Mouse (Mus musculus) adrenal gland, postnatal 36 days (tissue): Measurements from ENCODE around the gene Hdac4. TPM values are rescaled to one million over a fixed set of nuclear protein-coding genes. Genes with fewer than 3 reads are reported as not detected.

ENCODE experiments used
- DNase-seq, 2 experiments: peaks; one replicate each; pipeline ENCODE4 v3.0.0; 2021; ENCODE audit warnings: mixed read lengths in 1 of 2
- total RNA-seq, 2 experiments: library from RNA; stranded (reverse); gene quantifications; 2 replicates each; pipeline ENCODE4 v1.2.3; 2021

Hdac4 gene
- total RNA-seq, 2 experiments from 2014 or later, result 76.9 to 97.4 TPM

GRCm38 (mm10) chr1:92130470-92131100 lies 64.9 kb downstream of the Hdac4 start:
- peak; percentile 73 to 77 for DNase-seq

- no peak for DNase-seq
Measured at GRCm38 (mm10) chr1:92129751-92130150, 65.7 kb downstream of the Hdac4 start.

DNA sequence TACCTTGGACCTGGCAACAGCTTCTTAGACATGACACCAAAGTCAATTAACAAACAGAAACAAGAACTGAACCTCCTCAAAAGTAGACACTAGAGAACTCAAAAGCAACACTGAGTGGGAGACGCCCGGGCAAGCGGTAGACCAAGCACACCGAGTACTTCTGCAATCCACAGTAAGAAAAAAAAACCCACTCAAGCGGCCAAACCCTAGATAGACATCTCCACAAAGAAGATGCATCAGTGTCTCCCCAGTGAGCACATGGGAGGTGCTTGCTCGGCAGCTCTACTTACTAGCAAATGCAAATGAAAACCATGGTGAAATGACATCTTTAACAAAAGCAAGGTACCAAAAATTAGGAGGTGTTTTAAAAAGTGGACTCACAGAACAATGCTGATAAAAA lies 67.7 kb downstream of the Hdac4 start:
- no peak for DNase-seq

- no peak for DNase-seq
Measured at GRCm38 (mm10) chr1:92127366-92127765, 68.1 kb downstream of the Hdac4 start.

- DNase-seq, result no peak
Measured at GRCm38 (mm10) chr1:92124497-92125201, 70.8 kb downstream of the Hdac4 start.

DNA sequence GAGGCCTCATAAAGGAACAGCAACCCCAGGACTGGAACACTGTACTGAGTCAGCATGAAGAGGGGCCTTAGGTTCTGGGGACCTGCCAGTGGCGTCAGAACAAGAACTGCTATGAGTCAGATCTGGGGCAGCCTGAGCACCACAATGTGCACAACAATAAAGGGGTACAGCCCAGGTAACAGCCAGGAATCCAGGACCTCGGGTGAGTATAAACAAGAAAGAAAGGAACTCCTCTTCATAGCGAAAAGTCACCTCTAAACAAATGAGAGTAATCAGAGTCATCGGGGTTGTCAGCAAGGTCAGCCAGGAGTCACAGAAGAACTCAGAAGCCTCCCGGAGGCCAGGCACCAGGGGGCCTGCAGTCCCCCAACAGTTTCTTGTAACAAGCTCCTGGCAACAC lies 76.2 kb downstream of the Hdac4 start:
- peak in 1 of 2 experiments; percentile 43 for DNase-seq

DNA sequence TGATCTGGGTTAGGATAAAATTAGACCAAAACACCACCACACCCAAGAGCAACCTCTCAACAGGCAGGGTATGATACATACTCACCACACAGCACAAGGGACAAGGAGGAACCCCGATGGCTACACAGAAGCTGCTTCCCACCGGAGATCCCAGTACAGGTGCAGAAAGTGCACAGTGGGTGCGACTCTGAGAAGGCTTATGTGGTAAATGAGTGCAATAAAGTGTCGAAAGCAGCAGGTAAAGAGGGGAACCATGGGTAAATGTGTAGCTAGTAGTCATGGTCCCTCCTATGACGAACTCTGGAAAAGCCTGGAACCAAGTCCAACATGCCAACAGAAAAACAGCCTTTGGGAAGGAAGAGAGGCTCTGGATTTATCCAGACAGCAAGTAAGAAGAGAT lies 77.9 kb downstream of the Hdac4 start:
- DNase-seq, result no peak

GRCm38 (mm10) chr1:92116169-92116568 lies 79.3 kb downstream of the Hdac4 start:
- no peak for DNase-seq

DNA sequence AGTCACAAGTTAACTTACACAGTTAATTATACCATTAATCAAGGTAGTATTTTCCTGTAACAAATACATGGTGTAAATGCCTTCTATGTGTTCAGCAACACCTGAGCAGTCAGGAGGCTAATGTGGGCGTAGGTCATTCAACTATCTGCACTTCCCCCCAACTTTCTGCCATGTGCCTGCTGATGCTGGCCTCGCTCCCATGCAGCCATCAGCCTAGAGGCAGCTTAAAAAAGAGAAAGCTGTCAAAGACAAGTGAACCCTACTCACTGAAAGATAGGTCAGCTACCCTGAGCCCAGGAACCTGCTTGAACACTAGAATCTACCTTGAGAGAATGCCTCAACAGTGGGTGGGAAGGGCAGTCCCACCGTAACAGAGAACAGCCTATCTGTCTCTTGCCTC lies 81.4 kb downstream of the Hdac4 start:
- no peak for DNase-seq

DNA sequence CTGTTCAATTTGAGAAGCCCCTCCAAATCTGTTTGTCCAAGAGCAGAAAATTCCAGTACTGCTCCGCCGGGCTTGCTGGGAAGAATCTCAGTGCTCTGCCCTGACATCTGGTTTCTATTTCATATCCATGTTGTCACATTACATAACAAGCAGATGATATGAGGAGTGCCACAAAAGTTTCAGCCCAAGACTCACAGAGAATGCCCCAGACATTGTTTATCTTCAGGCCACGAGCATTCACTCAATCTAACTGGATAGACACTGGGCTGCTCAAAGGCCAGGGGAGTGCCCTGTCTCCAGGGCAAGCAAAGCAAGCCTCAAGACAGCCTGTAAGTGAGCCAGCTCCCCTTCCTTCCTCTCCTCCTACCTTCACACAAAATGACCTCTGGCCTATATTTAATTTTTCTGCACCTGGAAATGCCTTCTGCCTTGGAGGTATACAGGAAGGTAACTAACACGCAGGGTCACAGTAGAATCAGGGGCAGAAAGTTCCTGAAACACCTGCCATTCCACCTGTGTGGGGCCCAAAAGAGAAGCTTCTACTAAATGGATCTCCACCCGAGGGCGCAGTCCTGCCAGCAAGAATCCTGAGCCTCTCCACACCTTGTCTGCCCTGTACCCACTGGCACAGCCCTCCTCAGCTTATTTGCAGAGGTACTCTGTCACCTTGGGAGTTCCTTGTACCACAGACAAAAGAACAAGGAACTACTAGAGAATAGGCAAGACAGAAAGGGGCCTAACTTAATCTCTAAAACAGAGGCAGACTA lies 82.1 kb downstream of the Hdac4 start:
- DNase-seq, result no peak

- DNase-seq, result no peak
Measured at GRCm38 (mm10) chr1:92112591-92112990, 82.9 kb downstream of the Hdac4 start.

GRCm38 (mm10) chr1:92111551-92111950 lies 83.9 kb downstream of the Hdac4 start:
- DNase-seq, result no peak

DNA sequence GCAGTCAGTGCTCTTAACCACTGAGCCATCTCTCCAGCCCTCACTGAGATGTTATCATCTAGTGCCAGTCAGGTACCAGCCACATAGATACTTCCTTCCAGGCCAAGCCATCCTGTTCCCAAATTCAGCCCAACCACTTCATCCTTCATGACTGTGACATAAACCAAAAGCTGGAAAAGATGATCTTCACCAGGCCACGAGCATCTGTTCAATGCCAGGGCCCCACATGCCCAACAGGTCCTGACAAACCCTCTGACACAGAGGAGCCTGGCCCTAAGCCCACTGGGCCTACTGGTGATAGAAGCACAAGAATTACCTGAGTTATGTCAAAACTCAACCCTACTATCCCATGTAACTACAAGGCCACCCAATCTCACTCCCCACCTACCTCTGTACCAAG lies 84.5 kb downstream of the Hdac4 start:
- DNase-seq, result no peak

DNA sequence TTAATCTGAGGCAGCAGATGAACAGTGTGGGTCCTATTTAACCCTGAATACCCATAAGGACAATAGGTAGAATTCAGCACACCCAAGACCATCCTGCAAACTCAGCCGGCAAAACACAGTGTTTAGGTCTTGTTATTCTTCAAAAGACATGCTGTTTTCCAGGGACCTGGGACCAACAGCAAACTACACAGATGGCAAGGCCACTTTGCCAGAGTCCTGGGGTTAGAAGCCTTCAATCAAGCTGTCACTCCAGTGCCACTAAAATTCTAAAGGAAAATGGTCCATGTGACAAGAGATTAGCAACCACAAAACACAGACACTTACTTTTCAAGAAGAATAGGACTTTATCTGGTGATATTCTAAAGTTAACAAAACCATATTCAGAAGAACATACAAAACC lies 86.3 kb downstream of the Hdac4 start:
- DNase-seq, result no peak

DNA sequence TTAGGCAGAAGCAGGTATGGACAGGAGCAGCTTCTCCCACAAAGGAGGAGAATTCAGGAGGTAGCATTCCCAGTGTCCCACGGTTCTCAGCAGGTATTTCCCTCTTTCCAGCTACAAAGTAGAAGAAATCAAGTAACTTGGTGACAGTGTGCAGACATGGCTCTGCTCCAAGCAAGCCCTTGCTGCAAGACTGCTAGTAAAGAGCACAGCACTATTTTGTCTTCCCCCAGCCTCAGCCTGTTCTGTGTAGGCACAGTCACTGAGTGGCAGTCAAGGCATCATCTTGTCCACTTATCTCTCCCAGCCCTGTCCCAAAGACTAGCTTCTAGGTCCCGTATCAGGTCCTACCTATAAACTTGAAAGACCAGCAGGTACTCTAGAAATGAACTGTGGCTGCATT lies 86.9 kb downstream of the Hdac4 start:
- DNase-seq, result no peak

DNA sequence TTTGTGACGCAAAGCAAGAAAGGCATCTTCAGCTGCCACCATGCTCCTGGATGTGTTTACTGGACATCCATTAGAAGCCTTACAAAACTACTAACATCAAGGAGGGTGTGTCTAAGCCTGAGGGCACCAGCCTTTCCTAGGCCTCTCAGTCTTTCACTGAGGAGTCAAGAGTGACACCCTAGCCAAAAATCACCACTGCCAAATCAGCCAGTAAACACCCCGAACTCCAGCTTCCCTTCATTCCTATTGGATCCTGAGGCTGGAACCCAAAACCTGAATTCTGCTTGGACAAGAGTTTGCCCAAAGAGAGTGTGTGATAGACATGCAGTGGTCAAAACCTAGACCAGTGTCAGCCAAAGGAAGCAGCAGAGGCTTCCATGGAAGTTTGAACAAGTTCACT lies 87.5 kb downstream of the Hdac4 start:
- no peak for DNase-seq

- DNase-seq, result no peak
Measured at GRCm38 (mm10) chr1:92107521-92107920, 88.0 kb downstream of the Hdac4 start.

GRCm38 (mm10) chr1:92106486-92107160 lies 88.9 kb downstream of the Hdac4 start:
- no peak for DNase-seq

DNA sequence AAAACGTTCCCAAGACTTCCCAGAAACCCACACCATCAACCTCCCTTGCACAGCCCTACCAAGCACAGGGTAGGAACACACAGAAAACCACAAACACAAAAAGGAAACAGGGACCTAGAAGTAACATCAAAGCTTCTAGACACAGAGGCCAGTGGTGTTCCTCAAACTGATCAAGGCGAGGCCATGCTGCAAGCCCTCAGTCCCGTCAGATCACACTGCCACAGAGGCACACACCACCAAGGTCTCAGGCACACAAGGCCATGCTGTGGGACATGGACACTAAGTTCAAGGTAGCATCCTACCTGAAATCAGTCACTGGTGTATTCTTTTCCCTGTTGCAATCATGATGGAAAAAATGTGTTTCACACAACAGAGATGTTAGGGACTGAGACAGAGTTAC lies 90.8 kb downstream of the Hdac4 start:
- peak in 1 of 2 experiments; percentile 44 for DNase-seq

GRCm38 (mm10) chr1:92103971-92104370 lies 91.5 kb downstream of the Hdac4 start:
- DNase-seq, result no peak

GRCm38 (mm10) chr1:92103377-92103776 lies 92.1 kb downstream of the Hdac4 start:
- peak; percentile 34 to 47 for DNase-seq

- DNase-seq, result no peak
Measured at GRCm38 (mm10) chr1:92102825-92103224, 92.7 kb downstream of the Hdac4 start.
